Mouse (Mus musculus): ENCODE data around the gene Actg2. TPM values are rescaled to one million over a fixed set of nuclear protein-coding genes. Genes with fewer than 3 reads are reported as not detected.

Actg2 gene
- 0.45 TPM for polyA plus RNA-seq (2014; fragmentation: Illumina TruSeq; extraction: RNeasy Lipid Tissue Mini Kit (QIAGEN cat#74804); ENCODE audit: low read depth, low replicate concordance)

GRCm38 (mm10) chr6:83536028-83536794, at the start of gene Actg2:
Gene Actg2 (minus strand): TSS chr6:83536265.

GRCm38 (mm10) chr6:83572671-83573070, 36.6 kb upstream of the Actg2 start, which contains the start of gene Stambp:
Gene Stambp (minus strand): TSS chr6:83572729.

GRCm38 (mm10) chr6:83506258-83507167, 29.6 kb downstream of the Actg2 start, which contains the start of gene Dguok:
Gene Dguok (minus strand): TSS chr6:83506969.

Other genes starting within 250 kb of the Actg2 start
- gene Mthfd2, start 210.4 kb downstream of the Actg2 start, polyA plus RNA-seq (2014; fragmentation: Illumina TruSeq; extraction: RNeasy Lipid Tissue Mini Kit (QIAGEN cat#74804); ENCODE audit: low read depth, low replicate concordance), result 0.24 TPM
- gene Mob1a, start 210.2 kb downstream of the Actg2 start, polyA plus RNA-seq (2014; fragmentation: Illumina TruSeq; extraction: RNeasy Lipid Tissue Mini Kit (QIAGEN cat#74804); ENCODE audit: low read depth, low replicate concordance), result 49.2 TPM
- gene Bola3, start 187.1 kb downstream of the Actg2 start, polyA plus RNA-seq (2014; fragmentation: Illumina TruSeq; extraction: RNeasy Lipid Tissue Mini Kit (QIAGEN cat#74804); ENCODE audit: low read depth, low replicate concordance), result 104 TPM
- 3.3 TPM for gene Tet3, start 77.2 kb downstream of the Actg2 start, polyA plus RNA-seq (2014; fragmentation: Illumina TruSeq; extraction: RNeasy Lipid Tissue Mini Kit (QIAGEN cat#74804); ENCODE audit: low read depth, low replicate concordance)
- 13.4 TPM for gene Dguok, start 29.3 kb downstream of the Actg2 start, polyA plus RNA-seq (2014; fragmentation: Illumina TruSeq; extraction: RNeasy Lipid Tissue Mini Kit (QIAGEN cat#74804); ENCODE audit: low read depth, low replicate concordance)
- 25.5 TPM for gene Stambp, start 36.5 kb upstream of the Actg2 start, polyA plus RNA-seq (2014; fragmentation: Illumina TruSeq; extraction: RNeasy Lipid Tissue Mini Kit (QIAGEN cat#74804); ENCODE audit: low read depth, low replicate concordance)
- 20.3 TPM for gene Clec4f, start 119.9 kb upstream of the Actg2 start, polyA plus RNA-seq (2014; fragmentation: Illumina TruSeq; extraction: RNeasy Lipid Tissue Mini Kit (QIAGEN cat#74804); ENCODE audit: low read depth, low replicate concordance)
- 1.6 TPM for gene Cd207, start 141.6 kb upstream of the Actg2 start, polyA plus RNA-seq (2014; fragmentation: Illumina TruSeq; extraction: RNeasy Lipid Tissue Mini Kit (QIAGEN cat#74804); ENCODE audit: low read depth, low replicate concordance)
- gene Vax2, start 175.0 kb upstream of the Actg2 start, polyA plus RNA-seq (2014; fragmentation: Illumina TruSeq; extraction: RNeasy Lipid Tissue Mini Kit (QIAGEN cat#74804); ENCODE audit: low read depth, low replicate concordance), result not detected
- gene Atp6v1b1, start 206.7 kb upstream of the Actg2 start, polyA plus RNA-seq (2014; fragmentation: Illumina TruSeq; extraction: RNeasy Lipid Tissue Mini Kit (QIAGEN cat#74804); ENCODE audit: low read depth, low replicate concordance), result not detected
- not detected for gene Ankrd53, start 226.4 kb upstream of the Actg2 start, polyA plus RNA-seq (2014; fragmentation: Illumina TruSeq; extraction: RNeasy Lipid Tissue Mini Kit (QIAGEN cat#74804); ENCODE audit: low read depth, low replicate concordance)
- gene Tex261, start 239.5 kb upstream of the Actg2 start, polyA plus RNA-seq (2014; fragmentation: Illumina TruSeq; extraction: RNeasy Lipid Tissue Mini Kit (QIAGEN cat#74804); ENCODE audit: low read depth, low replicate concordance), result 23.1 TPM